Mouse (Mus musculus) limb, embryonic 15.5 days (tissue): Measurements from ENCODE around the gene Bicd2. TPM values are rescaled to one million over a fixed set of nuclear protein-coding genes. Genes with fewer than 3 reads are reported as not detected.
A peak's percentile ranks its signal among the peaks of the same experiment; 100 is the strongest.
"Not testable (repeated sequence)": the region's sequence is repeated elsewhere in the genome, so short reads cannot be mapped to it uniquely, and the experiment has no call there.

Experiments used
- ATAC-seq: fragments of 200-750 bp; cut with Nextera tagmentation; 2 replicates; pipeline ENCODE4 v1.8.0; 2017; ENCODE audit warnings: low read depth, moderate TSS enrichment; ENCODE audit not compliant: insufficient number of reproducible peaks, low FRiP score, low TSS enrichment
- H3K27ac ChIP-seq: fragments of 300-500 bp; sonication (generic); 2 replicates; pipeline ENCODE4 v1.5.1; 2015; ENCODE audit warnings: moderate library complexity, mild to moderate bottlenecking, inconsistent platforms
- H3K27me3 ChIP-seq: fragments of 300-500 bp; sonication (generic); 2 replicates; pipeline ENCODE4 v1.6.1; 2015; ENCODE audit warnings: inconsistent platforms
- H3K36me3 ChIP-seq: fragments of 300-500 bp; sonication (generic); 2 replicates; pipeline ENCODE4 v1.6.1; 2015; ENCODE audit warnings: inconsistent platforms
- H3K4me1 ChIP-seq: fragments of 300-500 bp; sonication (generic); 2 replicates; pipeline ENCODE4 v1.6.1; 2015; ENCODE audit warnings: inconsistent platforms
- H3K4me2 ChIP-seq: fragments of 300-500 bp; sonication (generic); 2 replicates; pipeline ENCODE4 v1.6.1; 2015; ENCODE audit warnings: mild to moderate bottlenecking, inconsistent platforms
- H3K4me3 ChIP-seq: fragments of 300-500 bp; sonication (generic); 2 replicates; pipeline ENCODE4 v1.5.1; 2015; ENCODE audit warnings: mild to moderate bottlenecking, inconsistent platforms
- H3K9ac ChIP-seq: fragments of 300-500 bp; sonication (generic); 2 replicates; pipeline ENCODE4 v1.6.1; 2015; ENCODE audit warnings: inconsistent platforms
- H3K9me3 ChIP-seq: fragments of 300-500 bp; sonication (generic); 2 replicates; pipeline ENCODE4 v1.6.1; 2016; ENCODE audit warnings: inconsistent platforms
- WGBS: fragments of 180-500 bp; shearing (Covaris S2); methylation state at CpG from one replicate; pipeline ENCODE4 v1.1.7; 2015; 5-methylcytosine and 5-hydroxymethylcytosine counted together
- polyA plus RNA-seq: library from polyadenylated mRNA; unstranded; fragments of >200 nt; fragmentation: Nextera tagmentation; extraction: Ambion mirVana; gene quantifications from 2 replicates; pipeline ENCODE4 v1.2.1, GENCODE M21; 2015

The Bicd2 gene
- polyA plus RNA-seq, 1 experiment from 2014 or later: 41.1 TPM

DNA sequence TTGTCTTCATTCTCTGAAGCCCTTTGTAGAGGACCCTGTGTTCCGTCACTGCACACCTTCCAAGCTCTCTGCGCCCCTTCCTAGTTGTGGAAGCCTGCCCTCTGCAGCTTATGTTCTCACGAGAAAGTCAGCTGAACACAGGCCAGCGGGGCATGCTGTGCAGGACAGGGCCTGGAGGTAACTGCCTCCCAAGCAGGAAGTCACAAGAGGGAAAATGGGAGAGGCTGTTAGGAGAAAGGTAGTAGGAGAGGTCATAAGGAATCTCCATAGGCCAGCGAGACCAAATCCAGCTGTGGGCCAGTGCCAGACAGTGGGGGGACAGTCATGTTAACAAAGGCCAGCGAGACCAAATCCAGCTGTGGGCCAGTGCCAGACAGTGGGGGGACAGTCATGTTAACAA lies 28.8 kb downstream of the Bicd2 start:
- H3K9me3 ChIP-seq, H3K27me3 ChIP-seq, ATAC-seq, H3K4me2 ChIP-seq, H3K4me3 ChIP-seq, H3K27ac ChIP-seq, H3K9ac ChIP-seq: not testable (repeated sequence)
- H3K4me1 ChIP-seq: peaks cover 20% of the 10 kb centered on the region
- peaks cover 53% of the 10 kb centered on the region for H3K36me3 ChIP-seq
- WGBS: 76% methylated on average over 6 of the region's 6 CpGs

- not testable (repeated sequence) for H3K9me3 ChIP-seq, H3K27me3 ChIP-seq, H3K4me3 ChIP-seq, H3K9ac ChIP-seq, ATAC-seq, H3K4me2 ChIP-seq
- Histone ChIP-seq H3K4me1 (peaks cover 18% of the 10 kb centered on the region), H3K27ac (peak overlapping the region; percentile 22; the same call in 1 of the 2 replicates), H3K36me3 (peaks cover 56% of the 10 kb centered on the region)
- WGBS: 73% methylated on average over 5 of the region's 5 CpGs
These were observed 29.5 kb downstream of the Bicd2 start for GRCm38 (mm10) chr13:49370916-49371315.

DNA sequence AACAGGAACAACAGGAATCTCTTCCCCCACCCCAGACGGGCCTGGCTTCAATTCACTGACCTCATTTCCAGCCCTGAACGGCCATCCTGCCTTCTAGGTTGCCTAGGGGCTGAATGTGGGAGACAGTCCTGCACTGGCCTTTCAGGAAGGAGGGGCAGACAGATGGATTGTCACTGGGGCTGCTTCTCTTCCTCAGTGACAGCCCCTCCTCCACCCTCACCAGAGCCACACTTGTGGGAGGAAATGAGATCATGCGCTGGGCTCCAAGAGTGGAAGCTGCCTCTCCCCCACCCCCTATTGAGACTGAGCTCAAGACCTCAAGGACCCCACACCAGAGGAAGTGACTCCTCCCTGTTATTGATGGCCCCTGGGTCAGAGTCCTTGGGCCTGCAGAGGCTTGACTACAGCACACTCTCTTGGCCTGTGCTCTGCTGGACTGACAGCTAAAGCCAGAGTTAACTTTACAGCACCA lies 30.1 kb downstream of the Bicd2 start:
- 24% methylated on average over 3 of the region's 3 CpGs for WGBS
- Histone ChIP-seq H3K27me3 (no peaks in the 10 kb centered on the region), H3K36me3 (peaks cover 61% of the 10 kb centered on the region), H3K4me1 (peaks cover 17% of the 10 kb centered on the region), H3K27ac (peak overlapping the region; percentile 22; the same call in 1 of the 2 replicates), H3K4me3 (no peak overlapping the region), H3K9me3 (no peaks in the 10 kb centered on the region), H3K4me2 (no peak overlapping the region), H3K9ac (no peak overlapping the region)
- ATAC-seq: peak; percentile 53

DNA sequence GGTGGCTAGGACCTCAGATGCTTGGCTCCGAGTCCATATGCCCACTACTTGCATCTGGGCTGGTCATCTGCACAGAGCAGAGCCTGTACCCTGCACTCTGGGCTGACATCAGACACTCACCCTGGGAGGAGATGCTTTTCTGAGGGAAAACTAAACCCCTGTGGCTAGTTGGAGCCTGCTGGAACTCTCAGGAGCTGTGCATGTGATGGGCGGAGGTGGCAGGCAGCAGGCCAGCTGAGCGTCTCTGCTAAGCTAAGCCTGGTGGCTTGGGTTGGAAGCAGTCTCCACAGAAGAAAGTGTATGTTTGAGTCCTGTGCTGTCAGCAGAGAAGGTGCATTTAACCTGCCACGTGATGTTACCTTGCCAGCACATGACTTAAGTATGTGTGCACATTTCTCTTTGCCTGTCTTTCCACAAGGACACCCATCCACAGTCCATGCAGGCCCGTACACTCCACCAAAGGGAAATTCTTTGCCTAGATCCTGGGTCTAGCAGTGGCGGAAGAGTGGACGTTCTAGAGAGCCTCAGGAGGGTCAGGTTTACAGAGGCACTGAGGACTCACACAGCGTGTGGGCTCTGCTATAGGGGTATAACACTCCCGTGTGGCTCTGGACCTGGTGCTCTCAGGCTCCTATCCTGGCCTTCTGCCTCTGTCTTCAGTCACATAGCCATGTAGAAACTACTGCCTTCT lies 31.1 kb downstream of the Bicd2 start:
- peaks cover 72% of the 10 kb centered on the region for H3K36me3 ChIP-seq
- WGBS: 83% methylated on average over 9 of the region's 9 CpGs
- H3K4me2 ChIP-seq: no peak overlapping the region
- H3K4me1 ChIP-seq: peaks cover 17% of the 10 kb centered on the region
- no peak for ATAC-seq
- no peaks in the 10 kb centered on the region for H3K27me3 ChIP-seq
- H3K9me3 ChIP-seq: no peaks in the 10 kb centered on the region
- H3K27ac ChIP-seq: no peak overlapping the region
- H3K4me3 ChIP-seq: no peak overlapping the region
- no peak overlapping the region for H3K9ac ChIP-seq

DNA sequence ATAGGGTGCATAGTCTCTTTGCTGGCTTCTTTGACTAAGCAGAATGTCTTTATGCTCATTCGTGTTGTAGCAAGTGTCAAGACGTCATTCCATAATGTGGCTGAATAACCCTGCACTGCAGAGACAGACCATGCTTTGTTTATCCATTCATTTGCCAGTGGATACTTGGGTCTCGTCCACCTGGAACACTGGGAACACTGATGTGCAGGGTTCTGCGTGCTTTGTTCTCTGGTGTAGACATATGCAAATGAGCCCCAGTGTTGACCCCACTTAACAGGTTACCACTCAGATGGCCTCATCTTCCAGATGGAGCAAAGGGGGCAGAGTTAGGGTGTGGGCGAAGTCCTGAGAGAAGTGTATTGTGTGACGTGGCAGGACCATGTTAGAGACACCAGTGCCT lies 32.9 kb downstream of the Bicd2 start:
- H3K27ac ChIP-seq: no peak overlapping the region
- no peak overlapping the region for H3K4me3 ChIP-seq
- WGBS: 78% methylated on average over 6 of the region's 6 CpGs
- H3K36me3 ChIP-seq: peaks cover 86% of the 10 kb centered on the region
- peaks cover 14% of the 10 kb centered on the region for H3K4me1 ChIP-seq
- no peaks in the 10 kb centered on the region for H3K9me3 ChIP-seq
- H3K4me2 ChIP-seq: no peak overlapping the region
- no peak for ATAC-seq
- no peak overlapping the region for H3K9ac ChIP-seq
- no peaks in the 10 kb centered on the region for H3K27me3 ChIP-seq

DNA sequence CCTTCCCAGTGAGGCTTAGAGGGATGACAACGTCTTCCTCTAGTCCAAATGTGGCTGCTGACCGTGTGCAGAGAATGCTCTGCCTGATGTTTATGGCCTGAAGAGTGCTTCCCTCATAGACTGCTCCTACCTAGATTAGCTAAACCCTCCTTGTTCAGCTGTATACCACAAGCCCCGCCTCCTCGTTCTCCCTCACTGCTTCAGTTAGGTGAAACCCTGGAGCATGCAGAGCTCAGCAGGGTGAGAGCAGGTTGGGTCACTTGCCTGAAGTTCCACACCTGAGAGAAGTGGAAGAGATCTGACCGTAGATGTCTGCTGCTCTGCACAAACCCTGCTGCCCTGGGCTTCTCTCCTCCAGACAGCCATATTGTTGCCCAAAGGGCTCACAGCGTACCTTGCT lies 33.3 kb downstream of the Bicd2 start:
- ATAC-seq: no peak
- peaks cover 14% of the 10 kb centered on the region for H3K4me1 ChIP-seq
- H3K9ac ChIP-seq: no peak overlapping the region
- H3K9me3 ChIP-seq: no peaks in the 10 kb centered on the region
- H3K27me3 ChIP-seq: no peaks in the 10 kb centered on the region
- no peak overlapping the region for H3K27ac ChIP-seq
- WGBS: 75% methylated on average over 6 of the region's 6 CpGs
- H3K4me3 ChIP-seq: no peak overlapping the region
- peaks cover 86% of the 10 kb centered on the region for H3K36me3 ChIP-seq
- no peak overlapping the region for H3K4me2 ChIP-seq

DNA sequence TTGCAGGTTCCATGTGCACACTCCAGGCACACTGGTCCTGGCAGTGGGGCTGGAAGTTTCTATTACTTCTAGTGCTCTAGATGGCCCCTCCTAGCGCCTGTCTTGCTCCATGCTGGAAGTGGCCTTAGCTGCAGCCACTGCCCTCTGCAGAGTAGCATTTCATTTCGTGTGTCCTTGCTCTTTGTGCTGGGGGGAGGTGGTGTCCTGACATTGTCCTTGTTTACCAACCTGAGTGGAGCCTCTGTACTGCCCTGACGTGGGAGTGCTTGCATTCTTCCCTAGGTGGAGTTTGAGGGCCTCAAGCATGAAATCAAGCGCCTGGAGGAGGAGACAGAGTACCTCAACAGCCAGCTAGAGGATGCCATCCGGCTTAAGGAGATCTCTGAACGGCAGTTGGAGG lies 36.2 kb downstream of the Bicd2 start:
- Histone ChIP-seq H3K4me3 (no peak overlapping the region), H3K9ac (no peak overlapping the region), H3K27ac (no peak overlapping the region), H3K36me3 (peaks cover 91% of the 10 kb centered on the region), H3K27me3 (no peaks in the 10 kb centered on the region), H3K4me1 (0 out of 2 replicates have a peak, but pooled peaks cover 2% of the 10 kb centered on the region), H3K4me2 (no peak overlapping the region), H3K9me3 (no peaks in the 10 kb centered on the region)
- 83% methylated on average over 6 of the region's 6 CpGs for WGBS
- no peak for ATAC-seq

DNA sequence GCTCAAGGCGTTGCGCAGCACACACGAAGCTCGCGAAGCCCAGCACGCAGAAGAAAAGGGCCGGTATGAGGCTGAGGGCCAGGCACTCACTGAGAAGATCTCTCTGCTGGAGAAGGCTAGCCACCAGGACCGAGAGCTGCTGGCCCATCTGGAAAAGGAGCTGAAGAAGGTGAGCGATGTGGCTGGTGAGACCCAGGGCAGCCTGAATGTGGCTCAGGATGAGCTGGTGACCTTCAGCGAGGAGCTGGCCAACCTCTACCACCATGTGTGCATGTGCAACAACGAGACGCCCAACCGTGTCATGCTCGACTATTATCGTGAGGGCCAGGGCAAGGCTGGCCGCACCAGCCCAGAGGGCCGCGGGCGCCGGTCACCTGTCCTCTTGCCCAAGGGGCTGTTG lies 37.9 kb downstream of the Bicd2 start:
- ATAC-seq: no peak
- Histone ChIP-seq H3K4me1 (0 out of 2 replicates have a peak, but pooled peaks cover 2% of the 10 kb centered on the region), H3K9ac (no peak overlapping the region), H3K36me3 (peaks cover 96% of the 10 kb centered on the region), H3K27ac (no peak overlapping the region), H3K4me3 (no peak overlapping the region), H3K9me3 (no peaks in the 10 kb centered on the region), H3K4me2 (no peak overlapping the region), H3K27me3 (no peaks in the 10 kb centered on the region)
- WGBS: 92% methylated on average over 20 of the region's 20 CpGs

DNA sequence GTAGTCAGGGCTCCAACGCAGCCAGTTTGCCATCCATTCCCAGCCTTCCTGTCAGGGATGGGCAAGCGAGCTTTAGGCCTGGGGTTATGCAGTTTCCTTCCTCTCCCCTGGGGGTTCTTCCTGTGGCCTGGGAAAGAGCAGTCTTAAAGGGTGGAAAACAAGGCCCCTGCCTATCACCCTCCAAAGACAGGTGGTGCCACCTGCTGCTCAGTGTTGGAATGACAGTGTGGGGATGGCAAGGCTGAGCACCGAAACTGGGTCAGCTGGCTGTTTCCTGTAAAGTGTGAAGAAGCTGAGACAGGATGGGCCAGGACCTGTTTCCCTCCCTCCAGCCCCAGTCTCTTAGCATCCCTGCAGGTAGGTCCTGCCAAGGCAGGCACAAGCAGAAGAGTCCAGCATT lies 39.8 kb downstream of the Bicd2 start:
- no peak overlapping the region for H3K4me3 ChIP-seq
- peaks cover 98% of the 10 kb centered on the region for H3K36me3 ChIP-seq
- H3K4me2 ChIP-seq: no peak overlapping the region
- 0 out of 2 replicates have a peak, but pooled peaks cover 2% of the 10 kb centered on the region for H3K4me1 ChIP-seq
- 0 out of 2 replicates have a peak overlapping the region, but pooled peaks have one; percentile 1 for H3K27ac ChIP-seq
- WGBS: 24% methylated on average over 3 of the region's 3 CpGs
- no peak for ATAC-seq
- H3K9me3 ChIP-seq: no peaks in the 10 kb centered on the region
- H3K27me3 ChIP-seq: no peaks in the 10 kb centered on the region
- no peak overlapping the region for H3K9ac ChIP-seq

GRCm38 (mm10) chr13:49382997-49383396 lies 41.6 kb downstream of the Bicd2 start:
- no peak overlapping the region for H3K4me3 ChIP-seq
- H3K9ac ChIP-seq: no peak overlapping the region
- H3K27ac ChIP-seq: no peak overlapping the region
- ATAC-seq: no peak
- 92% methylated on average over 23 of the region's 23 CpGs for WGBS
- H3K4me2 ChIP-seq: no peak overlapping the region
- H3K27me3 ChIP-seq: no peaks in the 10 kb centered on the region
- no peaks in the 10 kb centered on the region for H3K9me3 ChIP-seq
- 0 out of 2 replicates have a peak, but pooled peaks cover 2% of the 10 kb centered on the region for H3K4me1 ChIP-seq
- peaks cover 89% of the 10 kb centered on the region for H3K36me3 ChIP-seq

DNA sequence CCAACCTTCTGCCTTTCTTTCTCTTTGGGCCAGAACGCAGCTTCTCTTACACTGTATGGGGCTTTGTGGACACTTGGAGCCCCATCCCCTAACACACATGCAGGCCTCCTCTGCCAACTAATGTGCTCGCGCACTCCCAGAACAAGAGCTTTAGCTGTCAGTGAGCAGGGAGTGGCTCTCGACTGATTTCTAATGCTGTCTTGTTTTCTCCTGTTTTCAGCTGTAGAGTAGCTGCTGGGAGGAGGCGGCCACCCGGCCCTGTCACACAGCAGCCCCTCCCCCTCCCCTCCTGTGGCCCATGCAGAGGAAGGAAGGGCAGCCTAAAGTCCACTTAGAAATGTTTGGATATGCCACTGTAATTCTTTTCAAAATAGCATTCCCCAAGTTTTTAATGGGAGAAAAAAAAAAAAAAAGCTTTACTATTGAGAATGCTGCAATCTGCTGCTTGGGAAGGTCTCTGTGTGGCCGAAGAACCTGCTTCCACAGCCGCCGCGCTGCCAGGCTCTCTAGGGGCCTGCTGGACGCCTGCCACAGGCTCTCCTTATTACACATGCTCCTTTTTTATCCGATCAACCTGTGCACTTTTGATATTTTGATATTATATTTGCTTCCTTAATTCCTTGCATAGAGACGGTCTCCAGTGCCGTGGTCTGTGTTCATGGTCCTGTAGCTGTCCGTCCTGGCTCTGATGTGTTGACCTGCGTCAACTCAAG lies 43.5 kb downstream of the Bicd2 start:
- no peaks in the 10 kb centered on the region for H3K9me3 ChIP-seq
- H3K27ac ChIP-seq: 0 out of 2 replicates have a peak overlapping the region, but pooled peaks have one; percentile 33
- H3K9ac ChIP-seq: no peak overlapping the region
- H3K4me3 ChIP-seq: no peak overlapping the region
- no peak for ATAC-seq
- 0 out of 2 replicates have a peak, but pooled peaks cover 2% of the 10 kb centered on the region for H3K4me1 ChIP-seq
- WGBS: 82% methylated on average over 16 of the region's 16 CpGs
- no peaks in the 10 kb centered on the region for H3K27me3 ChIP-seq
- no peak overlapping the region for H3K4me2 ChIP-seq
- peaks cover 82% of the 10 kb centered on the region for H3K36me3 ChIP-seq

DNA sequence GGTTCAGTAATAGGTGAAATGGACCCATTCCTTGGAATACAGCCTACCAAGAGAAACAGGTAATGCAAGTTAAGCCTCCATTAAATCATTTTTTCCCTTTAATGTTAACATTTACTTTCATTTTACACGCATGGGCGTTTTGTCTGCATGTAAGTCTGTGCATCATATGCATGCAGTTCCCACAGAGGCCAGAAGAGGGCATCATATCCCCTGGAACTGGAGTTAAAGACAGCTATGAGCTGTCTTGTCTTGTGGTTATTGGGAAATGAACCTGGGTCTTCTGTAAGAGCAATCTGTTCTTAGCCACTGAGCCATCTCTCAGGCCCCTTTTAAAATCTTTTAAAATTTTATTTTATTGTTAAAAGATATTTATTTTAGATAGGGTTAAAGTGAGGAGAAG lies 50.0 kb downstream of the Bicd2 start:
- no peak overlapping the region for H3K27ac ChIP-seq
- ATAC-seq: no peak
- H3K36me3 ChIP-seq: peaks cover 21% of the 10 kb centered on the region
- no peak overlapping the region for H3K4me3 ChIP-seq
- WGBS: 93% methylated on average over 2 of the region's 2 CpGs
- H3K4me2 ChIP-seq: no peak overlapping the region
- H3K27me3 ChIP-seq: no peaks in the 10 kb centered on the region
- H3K9ac ChIP-seq: no peak overlapping the region
- H3K9me3 ChIP-seq: no peaks in the 10 kb centered on the region
- H3K4me1 ChIP-seq: no peaks in the 10 kb centered on the region
